Mouse (Mus musculus): Measurements from ENCODE around the gene Bbs9. TPM values are rescaled to one million over a fixed set of nuclear protein-coding genes. Genes with fewer than 3 reads are reported as not detected.

Bbs9 gene
- polyA plus RNA-seq, 1 experiment, result 8.0 TPM

DNA sequence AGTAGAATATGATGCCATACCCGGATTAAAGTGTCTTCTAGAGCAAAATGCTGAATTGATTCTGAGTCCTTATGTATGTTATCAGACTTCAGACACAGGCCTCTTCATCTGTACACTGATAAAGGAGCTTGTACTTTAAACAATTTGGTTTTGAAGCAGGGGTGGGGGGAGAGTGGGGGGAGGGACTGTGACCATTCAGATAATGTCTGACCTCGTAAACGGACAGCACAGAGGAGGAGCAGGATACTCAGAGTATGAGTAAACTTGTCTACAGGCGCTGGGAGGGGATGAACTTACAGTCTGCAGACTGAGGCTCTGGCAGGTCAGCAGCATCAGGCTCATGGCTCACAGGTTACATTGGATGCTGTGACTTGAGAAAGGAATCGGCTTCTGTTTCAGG, 331.0 kb downstream of the Bbs9 start:
- no peak for TF ChIP-seq POLR2A (IDR thresholded peaks at IDR 0.05; ENCODE audit: borderline replicate concordance, control insufficient read depth, low read depth, low read length)
- Histone ChIP-seq H3K4me3 (replicated peaks; ENCODE audit: control insufficient read depth, low read depth, low read length) (no peak overlapping the region), H3K4me1 (ENCODE audit: control insufficient read depth, insufficient read depth, low read length) (peaks cover 2% of the 10 kb centered on the region; the same call in 1 of the 2 replicates), H3K27ac (ENCODE audit: control insufficient read depth, insufficient read depth, low read depth, low read length, poor library complexity) (no peak overlapping the region)
- 70% methylated on average over 5 of the region's 5 CpGs for WGBS

DNA sequence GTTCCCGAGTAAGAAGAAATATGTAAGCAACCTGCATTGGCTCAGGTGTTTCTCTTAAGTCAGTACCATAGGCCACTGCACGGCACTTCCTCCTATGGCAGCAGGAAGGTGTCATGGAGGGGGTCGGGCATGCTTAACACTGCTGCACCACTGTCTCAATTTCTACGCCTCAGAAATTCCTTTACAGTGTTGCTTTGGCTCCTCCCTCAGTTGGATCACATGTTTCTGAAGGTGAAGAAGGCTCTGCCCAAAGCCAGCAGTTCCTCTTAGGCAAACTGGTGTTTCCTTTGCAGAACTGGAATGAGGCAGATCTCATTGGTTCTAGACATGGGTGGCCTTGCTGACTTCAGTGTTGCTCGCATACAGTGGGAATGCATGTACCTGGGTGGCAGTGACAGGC, 332.2 kb downstream of the Bbs9 start:
- peaks cover 2% of the 10 kb centered on the region; the same call in 1 of the 2 replicates for H3K4me1 ChIP-seq (ENCODE audit: control insufficient read depth, insufficient read depth, low read length)
- H3K4me3 ChIP-seq (replicated peaks; ENCODE audit: control insufficient read depth, low read depth, low read length), result no peak overlapping the region
- no peak for TF ChIP-seq POLR2A (IDR thresholded peaks at IDR 0.05; ENCODE audit: borderline replicate concordance, control insufficient read depth, low read depth, low read length)
- TF ChIP-seq CTCF (IDR thresholded peaks at IDR 0.05; ENCODE audit: control insufficient read depth, insufficient read depth, low read length), result no peak
- no peak overlapping the region for H3K27ac ChIP-seq (ENCODE audit: control insufficient read depth, insufficient read depth, low read depth, low read length, poor library complexity)
- WGBS, result 53% methylated on average over 5 of the region's 5 CpGs

DNA sequence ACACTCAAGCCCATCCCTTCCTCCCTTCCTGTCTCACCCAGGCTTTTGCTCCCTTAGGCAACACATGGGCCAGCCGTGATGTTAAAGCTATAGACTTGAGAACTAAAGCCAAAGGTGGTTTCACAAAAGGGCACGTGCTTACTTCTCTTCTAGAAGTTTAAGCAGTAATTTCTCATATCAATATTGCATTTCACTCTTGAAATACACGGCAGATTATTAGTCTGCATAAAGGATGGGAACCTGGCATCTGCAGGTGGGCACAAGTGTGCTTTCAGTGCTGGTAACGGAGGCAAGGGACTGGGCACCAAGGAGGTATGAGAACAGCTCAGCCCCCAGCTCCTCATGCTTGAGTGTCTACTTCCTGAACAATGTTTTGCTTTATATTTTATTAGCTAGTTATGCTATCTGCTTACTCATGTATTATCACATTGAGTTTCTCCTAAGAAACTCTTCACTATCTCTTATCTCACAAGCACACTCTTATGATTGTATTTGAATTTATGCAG, 334.2 kb downstream of the Bbs9 start:
- TF ChIP-seq CTCF (IDR thresholded peaks at IDR 0.05; ENCODE audit: control insufficient read depth, insufficient read depth, low read length) (no peak), POLR2A (IDR thresholded peaks at IDR 0.05; ENCODE audit: borderline replicate concordance, control insufficient read depth, low read depth, low read length) (no peak)
- H3K4me3 ChIP-seq (replicated peaks; ENCODE audit: control insufficient read depth, low read depth, low read length), result no peak overlapping the region
- 76% methylated on average over 4 of the region's 4 CpGs for WGBS
- H3K4me1 ChIP-seq (ENCODE audit: control insufficient read depth, insufficient read depth, low read length), result peaks cover 2% of the 10 kb centered on the region; the same call in 1 of the 2 replicates
- H3K27ac ChIP-seq (ENCODE audit: control insufficient read depth, insufficient read depth, low read depth, low read length, poor library complexity), result no peak overlapping the region

DNA sequence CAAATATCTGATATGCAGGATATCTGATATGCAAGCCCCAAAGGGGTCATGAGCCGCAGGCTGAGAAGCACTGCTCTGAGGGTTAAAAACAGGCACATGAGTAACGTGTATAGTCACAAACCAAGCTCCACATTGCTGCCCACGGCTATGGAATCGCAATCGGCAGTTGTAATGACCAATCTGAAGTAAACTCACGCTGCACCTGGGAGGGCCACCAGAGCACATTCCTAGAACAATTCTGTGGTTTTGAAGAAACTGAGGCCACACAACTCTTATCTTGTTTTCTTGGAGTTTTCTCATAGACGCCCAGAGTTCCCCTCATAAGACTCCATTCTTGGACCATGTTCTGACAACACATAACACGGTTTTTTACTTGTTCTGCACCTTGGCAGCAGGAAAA, 334.9 kb downstream of the Bbs9 start:
- 73% methylated on average over 8 of the region's 8 CpGs for WGBS
- no peak overlapping the region for H3K27ac ChIP-seq (ENCODE audit: control insufficient read depth, insufficient read depth, low read depth, low read length, poor library complexity)
- H3K4me1 ChIP-seq (ENCODE audit: control insufficient read depth, insufficient read depth, low read length), result peaks cover 4% of the 10 kb centered on the region; the same call in 1 of the 2 replicates
- no peak overlapping the region for H3K4me3 ChIP-seq (replicated peaks; ENCODE audit: control insufficient read depth, low read depth, low read length)
- TF ChIP-seq POLR2A (IDR thresholded peaks at IDR 0.05; ENCODE audit: borderline replicate concordance, control insufficient read depth, low read depth, low read length), result no peak
- no peak for TF ChIP-seq CTCF (IDR thresholded peaks at IDR 0.05; ENCODE audit: control insufficient read depth, insufficient read depth, low read length)

DNA sequence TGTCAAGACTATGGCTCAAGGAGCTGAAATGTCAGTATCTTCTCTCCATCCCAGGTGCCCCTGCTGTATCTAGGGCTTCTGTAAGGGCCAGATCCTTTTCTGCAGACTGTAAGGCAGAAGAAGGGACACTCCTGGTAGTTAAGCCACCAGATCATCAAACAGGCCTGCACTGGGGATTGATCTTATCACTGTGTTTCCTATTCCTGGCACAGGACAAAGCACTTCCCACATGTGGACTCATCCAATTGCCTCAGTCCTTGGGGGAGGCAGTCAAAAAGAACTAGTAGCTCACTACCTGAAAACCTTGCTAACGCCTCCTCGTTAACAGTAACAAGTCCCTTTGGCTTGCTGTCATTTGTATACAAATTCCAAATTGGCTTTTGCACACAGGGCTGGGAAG, 336.4 kb downstream of the Bbs9 start:
- TF ChIP-seq CTCF (IDR thresholded peaks at IDR 0.05; ENCODE audit: control insufficient read depth, insufficient read depth, low read length), result no peak
- TF ChIP-seq POLR2A (IDR thresholded peaks at IDR 0.05; ENCODE audit: borderline replicate concordance, control insufficient read depth, low read depth, low read length), result no peak
- H3K4me1 ChIP-seq (ENCODE audit: control insufficient read depth, insufficient read depth, low read length), result peaks cover 4% of the 10 kb centered on the region; the same call in 1 of the 2 replicates
- WGBS, result 91% methylated on average over 2 of the region's 2 CpGs

DNA sequence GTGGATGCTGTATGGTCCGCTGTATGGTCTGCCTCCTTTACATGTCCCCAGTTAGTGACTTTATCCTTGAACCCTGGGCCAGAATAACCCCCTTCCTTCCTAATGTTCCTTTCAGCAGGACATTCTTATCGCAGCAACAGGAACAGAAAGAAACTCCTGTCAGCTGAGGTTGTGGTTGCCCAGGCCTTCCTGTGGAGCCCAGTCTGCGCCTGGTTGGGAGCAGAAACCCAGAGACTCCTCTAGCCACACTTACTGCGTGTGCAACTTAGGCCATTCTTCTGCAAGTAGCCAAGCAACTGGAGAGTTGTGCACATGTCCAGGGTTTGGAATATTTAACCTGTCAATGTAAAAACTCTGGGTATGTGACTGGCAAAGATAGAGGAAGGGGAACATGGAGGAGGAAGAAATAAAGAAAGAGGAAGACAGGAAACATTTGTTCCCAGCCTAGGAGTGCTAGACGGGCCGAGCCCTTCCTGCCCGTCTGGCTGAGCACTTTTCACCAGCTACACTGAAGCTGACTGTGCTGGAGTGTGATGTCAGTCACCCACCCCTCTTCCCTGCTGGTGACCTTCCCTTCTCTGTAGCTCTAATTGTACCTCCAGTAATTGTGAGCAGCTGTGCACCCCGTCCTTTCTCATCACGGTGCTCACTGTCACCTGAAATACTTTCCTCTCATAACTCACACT, 339.0 kb downstream of the Bbs9 start:
- H3K27ac ChIP-seq (ENCODE audit: control insufficient read depth, insufficient read depth, low read depth, low read length, poor library complexity), result no peak overlapping the region
- H3K4me1 ChIP-seq (ENCODE audit: control insufficient read depth, insufficient read depth, low read length), result peaks cover 2% of the 10 kb centered on the region; the same call in 1 of the 2 replicates
- TF ChIP-seq CTCF (IDR thresholded peaks at IDR 0.05; ENCODE audit: control insufficient read depth, insufficient read depth, low read length) (no peak), POLR2A (IDR thresholded peaks at IDR 0.05; ENCODE audit: borderline replicate concordance, control insufficient read depth, low read depth, low read length) (no peak)
- H3K4me3 ChIP-seq (replicated peaks; ENCODE audit: control insufficient read depth, low read depth, low read length), result no peak overlapping the region
- WGBS, result 17% methylated on average over 9 of the region's 9 CpGs

More for the DNA sequence above, 336.4 kb downstream of the Bbs9 start:
- Histone ChIP-seq H3K27ac (ENCODE audit: control insufficient read depth, insufficient read depth, low read depth, low read length, poor library complexity) (no peak overlapping the region), H3K4me3 (replicated peaks; ENCODE audit: control insufficient read depth, low read depth, low read length) (no peak overlapping the region)

DNA sequence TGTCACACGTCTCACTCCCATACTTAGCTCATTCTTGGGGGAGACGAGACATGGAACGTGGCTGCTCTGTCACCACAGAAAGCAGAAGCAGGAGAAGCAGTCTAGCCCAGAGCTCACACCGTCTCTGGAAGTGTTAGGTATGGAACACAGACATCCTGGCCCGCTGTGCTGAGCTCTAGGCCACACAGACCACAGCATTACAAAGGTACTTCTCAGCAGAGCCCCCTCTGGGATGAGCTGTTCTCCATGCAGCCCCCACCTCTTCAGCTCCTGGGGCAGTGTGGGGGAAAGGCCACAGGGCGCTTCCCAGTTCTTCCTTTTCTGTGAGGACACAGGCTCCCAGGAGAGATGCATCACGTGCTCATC, 339.6 kb downstream of the Bbs9 start:
- WGBS, result 29% methylated on average over 7 of the region's 7 CpGs
- Histone ChIP-seq H3K4me1 (ENCODE audit: control insufficient read depth, insufficient read depth, low read length) (peaks cover 2% of the 10 kb centered on the region; the same call in 1 of the 2 replicates), H3K4me3 (replicated peaks; ENCODE audit: control insufficient read depth, low read depth, low read length) (no peak overlapping the region), H3K27ac (ENCODE audit: control insufficient read depth, insufficient read depth, low read depth, low read length, poor library complexity) (no peak overlapping the region)
- TF ChIP-seq CTCF (IDR thresholded peaks at IDR 0.05; ENCODE audit: control insufficient read depth, insufficient read depth, low read length) (no peak), POLR2A (IDR thresholded peaks at IDR 0.05; ENCODE audit: borderline replicate concordance, control insufficient read depth, low read depth, low read length) (no peak)

DNA sequence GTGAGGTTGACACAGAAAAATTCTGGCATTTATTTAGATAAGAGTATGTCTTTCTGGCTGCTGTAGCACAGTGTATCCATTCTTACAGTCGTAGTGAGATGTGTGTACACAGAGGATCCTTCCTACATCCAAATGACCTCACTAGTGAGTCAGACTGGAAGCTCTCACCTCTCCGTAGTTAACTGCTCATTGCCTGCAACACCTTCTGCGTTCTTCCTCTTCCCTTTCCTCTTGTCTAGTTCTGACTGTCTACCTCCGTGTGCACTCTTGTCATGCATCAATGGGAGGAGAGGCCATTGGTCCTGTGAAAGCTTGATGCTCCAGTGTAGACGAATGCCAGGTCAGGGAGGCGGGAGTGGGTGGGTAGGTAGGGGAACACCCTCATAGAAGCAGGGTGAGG, 344.0 kb downstream of the Bbs9 start:
- Histone ChIP-seq H3K27ac (ENCODE audit: control insufficient read depth, insufficient read depth, low read depth, low read length, poor library complexity) (no peak overlapping the region), H3K4me1 (ENCODE audit: control insufficient read depth, insufficient read depth, low read length) (peaks cover 2% of the 10 kb centered on the region; the same call in 1 of the 2 replicates), H3K4me3 (replicated peaks; ENCODE audit: control insufficient read depth, low read depth, low read length) (no peak overlapping the region)
- TF ChIP-seq POLR2A (IDR thresholded peaks at IDR 0.05; ENCODE audit: borderline replicate concordance, control insufficient read depth, low read depth, low read length), result no peak
- no peak for TF ChIP-seq CTCF (IDR thresholded peaks at IDR 0.05; ENCODE audit: control insufficient read depth, insufficient read depth, low read length)
- WGBS, result 80% methylated on average over 6 of the region's 6 CpGs
